Mouse (Mus musculus) common myeloid progenitor, adult 5-6 weeks (primary cell): ENCODE data around the gene Olfr25. TPM values are rescaled to one million over a fixed set of nuclear protein-coding genes. Genes with fewer than 3 reads are reported as not detected.

ENCODE experiments used
- ATAC-seq: replicated peaks from 2 replicates; pipeline ENCODE4 v1.8.0; 2016; ENCODE audit warnings: low read depth, mild to moderate bottlenecking, moderate TSS enrichment, inconsistent platforms; ENCODE audit not compliant: poor library complexity, severe bottlenecking
- total RNA-seq: library from RNA; stranded (forward); fragments of 200-1000, 187-1606 nt; gene quantifications from 2 replicates; pipeline ENCODE4 v1.2.3, GENCODE M21; 2017

Olfr25 gene
- total RNA-seq = not detected in 2 replicates

DNA sequence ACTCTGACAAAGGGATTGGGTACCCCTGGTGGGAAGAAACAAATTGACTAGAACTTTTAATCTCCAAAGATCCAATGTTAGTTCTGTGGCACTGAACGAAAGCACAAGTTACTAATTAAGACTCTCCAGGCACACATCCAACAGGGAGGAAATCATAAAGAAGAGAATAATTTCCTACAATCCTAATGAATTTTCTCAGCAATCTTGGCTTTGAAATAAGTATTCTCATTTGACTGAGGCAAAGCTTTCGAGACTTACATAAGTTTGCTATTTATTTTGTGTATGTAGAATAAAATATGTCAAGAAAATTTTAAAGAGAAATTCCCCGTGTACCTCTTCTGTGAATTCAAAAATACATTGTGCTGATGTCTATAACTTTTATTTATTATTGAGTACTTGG lies at the start of gene Olfr25:
Gene Olfr25, plus strand, starts transcription at position 301 of the 400 bp plus-strand sequence.
- no peak for ATAC-seq

DNA sequence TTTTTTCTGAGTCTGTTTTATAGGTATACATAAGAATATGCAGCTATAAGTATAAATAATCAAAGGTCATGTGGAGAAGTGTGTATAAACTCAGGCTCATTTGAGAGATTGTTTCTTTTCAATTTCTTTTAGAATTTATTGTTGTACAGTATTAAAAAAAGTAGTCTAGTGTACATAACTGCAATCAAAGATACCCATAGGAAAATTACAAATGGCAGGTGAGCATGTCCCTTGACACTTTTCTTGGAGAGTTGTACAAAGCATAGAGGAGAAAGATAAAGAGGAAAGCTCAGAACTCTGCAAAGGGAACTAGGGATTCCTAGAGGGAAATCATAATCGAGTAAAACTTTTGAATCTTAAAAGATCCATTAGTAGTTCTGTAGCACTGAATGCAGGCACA lies 38.1 kb upstream of the Olfr25 start, which contains the start of gene Olfr896-ps1:
Gene Olfr896-ps1, plus strand, starts transcription at position 301 of the 400 bp plus-strand sequence.
- ATAC-seq = no peak

DNA sequence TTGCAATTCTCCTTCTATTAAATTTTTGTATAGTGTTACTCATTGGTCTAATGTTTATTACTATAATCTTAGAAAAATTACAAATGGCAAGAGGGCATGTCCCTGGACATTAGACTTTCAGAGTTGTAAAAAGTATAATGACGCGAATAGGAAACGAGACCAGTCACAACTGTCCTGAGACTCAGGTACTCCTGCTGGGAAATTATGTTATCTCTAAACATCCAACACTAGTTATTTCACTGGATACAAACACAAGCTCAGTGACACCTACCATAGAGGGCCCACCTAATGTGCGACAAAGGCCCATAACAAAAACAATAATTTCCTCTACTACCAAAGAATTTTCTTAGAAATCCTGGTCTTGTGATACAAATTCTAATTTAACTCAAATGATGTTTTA lies 19.3 kb downstream of the Olfr25 start, which contains the start of gene Olfr898:
Gene Olfr898, plus strand, starts transcription at position 301 of the 400 bp plus-strand sequence.
- ATAC-seq = no peak

DNA sequence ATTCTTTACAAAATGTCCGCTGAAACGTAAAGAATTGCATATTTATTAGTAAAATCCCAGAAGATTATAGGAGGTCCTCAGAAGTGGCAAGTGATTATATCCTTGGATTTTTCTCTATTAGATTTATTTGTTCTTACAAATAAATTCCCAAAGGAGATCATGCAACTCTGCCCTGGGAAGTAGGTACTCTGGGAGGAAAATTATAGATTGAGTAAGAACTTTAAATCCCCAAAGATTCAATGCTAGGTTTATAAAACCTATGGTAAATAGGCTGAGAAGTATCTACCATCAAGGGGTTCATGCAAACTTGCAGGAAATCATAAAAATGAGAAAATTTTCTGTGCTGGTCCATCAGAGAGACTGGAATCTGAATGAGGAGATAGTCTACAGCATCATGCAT lies 37.7 kb downstream of the Olfr25 start, which contains the start of gene Olfr250:
Gene Olfr250, plus strand, starts transcription at position 301 of the 400 bp plus-strand sequence.
- ATAC-seq = no peak

DNA sequence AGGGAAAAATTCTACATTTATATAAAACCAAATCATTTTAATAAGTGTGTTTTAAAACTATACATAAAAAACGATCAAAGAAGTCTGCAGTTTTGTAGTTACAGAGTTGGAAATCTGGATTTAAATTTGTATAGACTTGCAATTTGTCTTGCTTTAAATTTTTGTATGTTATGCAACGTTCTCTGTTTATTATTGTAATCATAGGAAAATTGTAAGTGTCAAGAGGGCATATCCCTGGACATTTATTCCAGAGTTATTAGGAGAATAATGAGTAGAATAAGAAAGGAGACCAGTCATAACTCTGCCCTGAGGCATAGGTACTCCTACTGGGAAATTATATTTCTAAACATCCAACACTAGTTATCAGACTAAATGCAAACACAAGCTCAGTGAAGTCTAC lies 47.9 kb downstream of the Olfr25 start, which contains the start of gene Olfr251:
Gene Olfr251, plus strand, starts transcription at position 301 of the 400 bp plus-strand sequence.
- ATAC-seq = no peak

Other genes starting within 250 kb of the Olfr25 start
- not detected in 2 replicates for gene Olfr887, start 245.0 kb upstream of the Olfr25 start, total RNA-seq
- gene Olfr888, start 220.9 kb upstream of the Olfr25 start, total RNA-seq = not detected in 2 replicates
- gene Olfr889, start 213.9 kb upstream of the Olfr25 start, total RNA-seq = 0.05 TPM in 1 of 2 replicates, not detected in the other
- not detected in 2 replicates for gene Olfr890, start 186.5 kb upstream of the Olfr25 start, total RNA-seq
- gene Olfr891, start 148.2 kb upstream of the Olfr25 start, total RNA-seq = not detected in 2 replicates
- gene Olfr893, start 120.7 kb upstream of the Olfr25 start, total RNA-seq = not detected in 2 replicates
- not detected in 2 replicates for gene Olfr894, start 111.0 kb upstream of the Olfr25 start, total RNA-seq
- not detected in 2 replicates for gene Olfr143, start 76.3 kb upstream of the Olfr25 start, total RNA-seq
- gene Olfr895, start 61.2 kb upstream of the Olfr25 start, total RNA-seq = not detected in 2 replicates
- not detected in 2 replicates for gene Olfr896-ps1, start 38.0 kb upstream of the Olfr25 start, total RNA-seq
- not detected in 2 replicates for gene Olfr898, start 19.4 kb downstream of the Olfr25 start, total RNA-seq
- gene Olfr250, start 37.8 kb downstream of the Olfr25 start, total RNA-seq = not detected in 2 replicates
- gene Olfr251, start 48.0 kb downstream of the Olfr25 start, total RNA-seq = not detected in 2 replicates
- not detected in 2 replicates for gene Olfr147, start 72.6 kb downstream of the Olfr25 start, total RNA-seq
- not detected in 2 replicates for gene Olfr901, start 100.4 kb downstream of the Olfr25 start, total RNA-seq
- gene Olfr902, start 118.6 kb downstream of the Olfr25 start, total RNA-seq = not detected in 2 replicates
- not detected in 2 replicates for gene Olfr904, start 134.1 kb downstream of the Olfr25 start, total RNA-seq
- gene Olfr905, start 142.0 kb downstream of the Olfr25 start, total RNA-seq = not detected in 2 replicates
- not detected in 2 replicates for gene Olfr906, start 158.0 kb downstream of the Olfr25 start, total RNA-seq
- gene Olfr907, start 166.7 kb downstream of the Olfr25 start, total RNA-seq = not detected in 2 replicates
- not detected in 2 replicates for gene Olfr911-ps1, start 192.5 kb downstream of the Olfr25 start, total RNA-seq
- not detected in 2 replicates for gene Olfr910, start 208.8 kb downstream of the Olfr25 start, total RNA-seq